Mouse (Mus musculus): ENCODE data around the gene Thbs3. TPM values are rescaled to one million over a fixed set of nuclear protein-coding genes. Genes with fewer than 3 reads are reported as not detected.
A peak's percentile ranks its signal among the peaks of the same experiment; 100 is the strongest.

Gene Thbs3
- polyA plus RNA-seq, 1 experiment from 2014 or later, result 47.5 TPM

- peak; percentile 68 for ATAC-seq
- Histone ChIP-seq H3K4me2 (ENCODE audit: low read length) (peak within 1 kb of the TSS; percentile 86), H3K4me3 (ENCODE audit: low read length) (peak within 1 kb of the TSS; percentile 51), H3K9ac (ENCODE audit: low read depth, low read length) (peak within 1 kb of the TSS; percentile 73), H3K27ac (ENCODE audit: low read depth, low read length) (peak within 1 kb of the TSS; percentile 76), H3K9me3 (ENCODE audit: control insufficient read depth, low read length) (no peaks in the 10 kb centered on the region), H3K4me1 (ENCODE audit: control insufficient read depth, insufficient read depth, low read depth, low read length) (peaks cover 37% of the 10 kb centered on the region), H3K36me3 (ENCODE audit: control insufficient read depth, insufficient read depth, low read length) (0 out of 2 replicates have a peak, but pooled peaks cover 3% of the 10 kb centered on the region), H3K27me3 (replicated peaks; ENCODE audit: control insufficient read depth, insufficient read depth, low read length) (no peaks in the 10 kb centered on the region)
- WGBS, result 2% methylated on average over 39 of the region's 39 CpGs
Observed at GRCm38 (mm10) chr3:89270051-89270755, 55.2 kb downstream of the Thbs3 start, which contains the start of gene Slc50a1. Slc50a1 (minus strand) TSS chr3:89270570.

GRCm38 (mm10) chr3:89270891-89271290, 55.9 kb downstream of the Thbs3 start:
- Histone ChIP-seq H3K4me1 (ENCODE audit: control insufficient read depth, insufficient read depth, low read depth, low read length) (peaks cover 35% of the 10 kb centered on the region), H3K9ac (ENCODE audit: low read depth, low read length) (peak overlapping the region; percentile 73), H3K4me2 (ENCODE audit: low read length) (peak overlapping the region; percentile 86), H3K27me3 (replicated peaks; ENCODE audit: control insufficient read depth, insufficient read depth, low read length) (no peaks in the 10 kb centered on the region), H3K9me3 (ENCODE audit: control insufficient read depth, low read length) (no peaks in the 10 kb centered on the region), H3K36me3 (ENCODE audit: control insufficient read depth, insufficient read depth, low read length) (0 out of 2 replicates have a peak, but pooled peaks cover 3% of the 10 kb centered on the region), H3K27ac (ENCODE audit: low read depth, low read length) (peak overlapping the region; percentile 76), H3K4me3 (ENCODE audit: low read length) (peak overlapping the region; percentile 51)
- no peak for ATAC-seq
- 58% methylated on average over 6 of the region's 6 CpGs for WGBS

GRCm38 (mm10) chr3:89271760-89272159, 56.8 kb downstream of the Thbs3 start:
- Histone ChIP-seq H3K4me2 (ENCODE audit: low read length) (no peak overlapping the region), H3K27ac (ENCODE audit: low read depth, low read length) (no peak overlapping the region), H3K4me1 (ENCODE audit: control insufficient read depth, insufficient read depth, low read depth, low read length) (peaks cover 31% of the 10 kb centered on the region), H3K27me3 (replicated peaks; ENCODE audit: control insufficient read depth, insufficient read depth, low read length) (no peaks in the 10 kb centered on the region), H3K4me3 (ENCODE audit: low read length) (no peak overlapping the region), H3K9me3 (ENCODE audit: control insufficient read depth, low read length) (no peaks in the 10 kb centered on the region), H3K9ac (ENCODE audit: low read depth, low read length) (0 out of 2 replicates have a peak overlapping the region, but pooled peaks have one; percentile 22), H3K36me3 (ENCODE audit: control insufficient read depth, insufficient read depth, low read length) (0 out of 2 replicates have a peak, but pooled peaks cover 3% of the 10 kb centered on the region)
- ATAC-seq, result no peak
- 55% methylated on average over 6 of the region's 6 CpGs for WGBS

GRCm38 (mm10) chr3:89276061-89276460, 61.1 kb downstream of the Thbs3 start:
- no peaks in the 10 kb centered on the region for H3K9me3 ChIP-seq (ENCODE audit: control insufficient read depth, low read length)
- H3K27ac ChIP-seq (ENCODE audit: low read depth, low read length), result no peak overlapping the region
- no peaks in the 10 kb centered on the region for H3K36me3 ChIP-seq (ENCODE audit: control insufficient read depth, insufficient read depth, low read length)
- no peaks in the 10 kb centered on the region for H3K27me3 ChIP-seq (replicated peaks; ENCODE audit: control insufficient read depth, insufficient read depth, low read length)
- peaks cover 19% of the 10 kb centered on the region for H3K4me1 ChIP-seq (ENCODE audit: control insufficient read depth, insufficient read depth, low read depth, low read length)
- H3K4me3 ChIP-seq (ENCODE audit: low read length), result no peak overlapping the region
- H3K4me2 ChIP-seq (ENCODE audit: low read length), result no peak overlapping the region
- ATAC-seq, result no peak
- 94% methylated on average over 13 of the region's 13 CpGs for WGBS
- H3K9ac ChIP-seq (ENCODE audit: low read depth, low read length), result no peak overlapping the region

MicroRNAs within 50 kb of the gene (microRNA counts, 519-probe panel; counts per million panel counts)
- microRNA mmu-miR-92b, result 1,964 counts per million, percentile 26 among the panel's probes with 10 or more counts

Small RNAs within 50 kb of the gene (microRNA-seq; reads per million reads assigned to microRNA genes)
- 3,428 reads per million, percentile 87 among the genes with 10 or more reads in this experiment for gene Mir92b

Other genes with a start within 250 kb of the Thbs3 start
- 101 and 112 TPM in 2 replicates for gene Rusc1, start 121.9 kb upstream of the Thbs3 start, polyA plus RNA-seq (2015; fragmentation: Nextera tagmentation; extraction: Ambion mirVana)
- gene Gm43738, start 114.1 kb upstream of the Thbs3 start, polyA plus RNA-seq (2015; fragmentation: Nextera tagmentation; extraction: Ambion mirVana), result not detected in 2 replicates
- 511 and 525 TPM in 2 replicates for gene Fdps, start 113.2 kb upstream of the Thbs3 start, polyA plus RNA-seq (2015; fragmentation: Nextera tagmentation; extraction: Ambion mirVana)
- 0.10 and 0.11 TPM in 2 replicates for gene Pklr, start 79.0 kb upstream of the Thbs3 start, polyA plus RNA-seq (2015; fragmentation: Nextera tagmentation; extraction: Ambion mirVana)
- 58.1 and 58.4 TPM in 2 replicates for gene Hcn3, start 55.0 kb upstream of the Thbs3 start, polyA plus RNA-seq (2015; fragmentation: Nextera tagmentation; extraction: Ambion mirVana)
- gene Clk2, start 50.4 kb upstream of the Thbs3 start, polyA plus RNA-seq (2015; fragmentation: Nextera tagmentation; extraction: Ambion mirVana), result 17.3 and 18.8 TPM in 2 replicates
- gene Scamp3, start 37.7 kb upstream of the Thbs3 start, polyA plus RNA-seq (2015; fragmentation: Nextera tagmentation; extraction: Ambion mirVana), result 166 and 172 TPM in 2 replicates
- gene Fam189b, start 32.0 kb upstream of the Thbs3 start, polyA plus RNA-seq (2015; fragmentation: Nextera tagmentation; extraction: Ambion mirVana), result 35.4 and 40.8 TPM in 2 replicates
- 51.8 and 54.0 TPM in 2 replicates for gene Gba, start 12.3 kb upstream of the Thbs3 start, polyA plus RNA-seq (2015; fragmentation: Nextera tagmentation; extraction: Ambion mirVana)
- gene Mtx1, start 11.9 kb downstream of the Thbs3 start, polyA plus RNA-seq (2015; fragmentation: Nextera tagmentation; extraction: Ambion mirVana), result 163 and 166 TPM in 2 replicates
- gene Muc1, start 13.9 kb downstream of the Thbs3 start, polyA plus RNA-seq (2015; fragmentation: Nextera tagmentation; extraction: Ambion mirVana), result 0.59 and 0.90 TPM in 2 replicates
- gene Krtcap2, start 30.8 kb downstream of the Thbs3 start, polyA plus RNA-seq (2015; fragmentation: Nextera tagmentation; extraction: Ambion mirVana), result 205 and 227 TPM in 2 replicates
- gene Trim46, start 31.1 kb downstream of the Thbs3 start, polyA plus RNA-seq (2015; fragmentation: Nextera tagmentation; extraction: Ambion mirVana), result 78.7 and 87.1 TPM in 2 replicates
- gene Dpm3, start 44.2 kb downstream of the Thbs3 start, polyA plus RNA-seq (2015; fragmentation: Nextera tagmentation; extraction: Ambion mirVana), result 64.3 and 79.8 TPM in 2 replicates
- gene Slc50a1, start 55.4 kb downstream of the Thbs3 start, polyA plus RNA-seq (2015; fragmentation: Nextera tagmentation; extraction: Ambion mirVana), result 39.4 and 43.9 TPM in 2 replicates
- gene Efna1, start 66.0 kb downstream of the Thbs3 start, polyA plus RNA-seq (2015; fragmentation: Nextera tagmentation; extraction: Ambion mirVana), result 8.4 and 9.9 TPM in 2 replicates
- 77.9 and 78.0 TPM in 2 replicates for gene Efna3, start 107.8 kb downstream of the Thbs3 start, polyA plus RNA-seq (2015; fragmentation: Nextera tagmentation; extraction: Ambion mirVana)
- gene Efna4, start 122.8 kb downstream of the Thbs3 start, polyA plus RNA-seq (2015; fragmentation: Nextera tagmentation; extraction: Ambion mirVana), result 3.9 and 5.0 TPM in 2 replicates
- gene Adam15, start 134.8 kb downstream of the Thbs3 start, polyA plus RNA-seq (2015; fragmentation: Nextera tagmentation; extraction: Ambion mirVana), result 74.6 and 84.1 TPM in 2 replicates
- 0.10 and 0.11 TPM in 2 replicates for gene Dcst2, start 146.8 kb downstream of the Thbs3 start, polyA plus RNA-seq (2015; fragmentation: Nextera tagmentation; extraction: Ambion mirVana)
- gene Dcst1, start 150.1 kb downstream of the Thbs3 start, polyA plus RNA-seq (2015; fragmentation: Nextera tagmentation; extraction: Ambion mirVana), result 0.66 and 1.1 TPM in 2 replicates
- 0.79 and 0.88 TPM in 2 replicates for gene Zbtb7b, start 179.6 kb downstream of the Thbs3 start, polyA plus RNA-seq (2015; fragmentation: Nextera tagmentation; extraction: Ambion mirVana)
- gene Lenep, start 187.6 kb downstream of the Thbs3 start, polyA plus RNA-seq (2015; fragmentation: Nextera tagmentation; extraction: Ambion mirVana), result 0.60 TPM in 1 of 2 replicates, not detected in the other
- 34.7 and 36.6 TPM in 2 replicates for gene Flad1, start 196.7 kb downstream of the Thbs3 start, polyA plus RNA-seq (2015; fragmentation: Nextera tagmentation; extraction: Ambion mirVana)
- 87.9 and 91.5 TPM in 2 replicates for gene Cks1b, start 203.2 kb downstream of the Thbs3 start, polyA plus RNA-seq (2015; fragmentation: Nextera tagmentation; extraction: Ambion mirVana)
- 16.9 and 23.8 TPM in 2 replicates for gene Shc1, start 203.3 kb downstream of the Thbs3 start, polyA plus RNA-seq (2015; fragmentation: Nextera tagmentation; extraction: Ambion mirVana)
- gene Pygo2, start 215.0 kb downstream of the Thbs3 start, polyA plus RNA-seq (2015; fragmentation: Nextera tagmentation; extraction: Ambion mirVana), result 34.1 and 45.6 TPM in 2 replicates
- 25.0 and 26.4 TPM in 2 replicates for gene Pbxip1, start 221.5 kb downstream of the Thbs3 start, polyA plus RNA-seq (2015; fragmentation: Nextera tagmentation; extraction: Ambion mirVana)
- 137 and 156 TPM in 2 replicates for gene Pmvk, start 239.4 kb downstream of the Thbs3 start, polyA plus RNA-seq (2015; fragmentation: Nextera tagmentation; extraction: Ambion mirVana)

Data from hindbrain, embryonic 16.5 days (tissue).